Mouse (Mus musculus) kidney, embryonic 15.5 days (tissue): ENCODE measurements around the gene Irs2. TPM values are rescaled to one million over a fixed set of nuclear protein-coding genes. Genes with fewer than 3 reads are reported as not detected.

Source experiments
- ATAC-seq: fragments of 200-750 bp; cut with Nextera tagmentation; replicated peaks from 2 replicates; pipeline ENCODE4 v1.8.0; 2017; ENCODE audit warnings: moderate TSS enrichment; ENCODE audit not compliant: low FRiP score
- H3K27ac ChIP-seq: fragments of 300-500 bp; sonication (generic); 2 replicates; pipeline ENCODE4 v1.5.1; 2015; ENCODE audit warnings: mild to moderate bottlenecking, inconsistent platforms
- H3K27me3 ChIP-seq: fragments of 300-500 bp; sonication (generic); 2 replicates; pipeline ENCODE4 v1.6.1; 2015; ENCODE audit warnings: inconsistent platforms
- H3K36me3 ChIP-seq: fragments of 300-500 bp; sonication (generic); 2 replicates; pipeline ENCODE4 v1.6.1; 2015; ENCODE audit warnings: inconsistent platforms
- H3K4me1 ChIP-seq: fragments of 300-500 bp; sonication (generic); 2 replicates; pipeline ENCODE4 v1.6.1; 2015; ENCODE audit warnings: inconsistent platforms
- H3K4me2 ChIP-seq: fragments of 300-500 bp; sonication (generic); 2 replicates; pipeline ENCODE4 v1.6.1; 2015; ENCODE audit warnings: moderate library complexity, mild to moderate bottlenecking, inconsistent platforms
- H3K4me3 ChIP-seq: fragments of 300-500 bp; sonication (generic); replicated peaks from 2 replicates; pipeline ENCODE4 v1.5.1; 2015; ENCODE audit warnings: mild to moderate bottlenecking, inconsistent platforms
- H3K9ac ChIP-seq: fragments of 300-500 bp; sonication (generic); 2 replicates; pipeline ENCODE4 v1.6.1; 2015; ENCODE audit warnings: mild to moderate bottlenecking, inconsistent platforms
- H3K9me3 ChIP-seq: fragments of 300-500 bp; sonication (generic); replicated peaks from 2 replicates; pipeline ENCODE4 v1.6.1; 2016; ENCODE audit warnings: inconsistent platforms
- WGBS: fragments of 180-500 bp; shearing (Covaris S2); methylation state at CpG from one replicate; pipeline ENCODE4 v1.1.7; 2015; ENCODE audit warnings: mixed read lengths; 5-methylcytosine and 5-hydroxymethylcytosine counted together
- polyA plus RNA-seq: library from polyadenylated mRNA; unstranded; fragments of >200 nt; fragmentation: Nextera tagmentation; extraction: Ambion mirVana; gene quantifications from 2 replicates; pipeline ENCODE4 v1.2.1, GENCODE M21; 2015

Gene Irs2
- polyA plus RNA-seq, 1 experiment from 2014 or later = 5.7 TPM

GRCm38 (mm10) chr8:11036790-11037189 lies 28.5 kb upstream of the Irs2 start:
- ATAC-seq = no peak
- WGBS = 80% methylated on average over 3 of the region's 3 CpGs
- Histone ChIP-seq H3K4me3 (no peak overlapping the region), H3K9ac (no peak overlapping the region), H3K27me3 (no peaks in the 10 kb centered on the region), H3K4me2 (no peak overlapping the region), H3K27ac (no peak overlapping the region), H3K9me3 (no peaks in the 10 kb centered on the region), H3K4me1 (peaks cover 14% of the 10 kb centered on the region), H3K36me3 (no peaks in the 10 kb centered on the region)

GRCm38 (mm10) chr8:11035628-11036416 lies 27.6 kb upstream of the Irs2 start:
- H3K4me3 ChIP-seq = peak overlapping the region; percentile 15
- WGBS = 12% methylated on average over 19 of the region's 19 CpGs

GRCm38 (mm10) chr8:11024871-11025270 lies 16.6 kb upstream of the Irs2 start:
- no peak overlapping the region for H3K4me3 ChIP-seq
- no peak overlapping the region for H3K4me2 ChIP-seq
- no peak overlapping the region for H3K27ac ChIP-seq
- no peaks in the 10 kb centered on the region for H3K9me3 ChIP-seq
- ATAC-seq = no peak
- H3K27me3 ChIP-seq = no peaks in the 10 kb centered on the region
- H3K36me3 ChIP-seq = no peaks in the 10 kb centered on the region
- H3K9ac ChIP-seq = no peak overlapping the region
- no peaks in the 10 kb centered on the region for H3K4me1 ChIP-seq
- 62% methylated on average over 3 of the region's 3 CpGs for WGBS

More at GRCm38 (mm10) chr8:11035628-11036416, 27.6 kb upstream of the Irs2 start:
- peak; percentile 78 for ATAC-seq
- no peaks in the 10 kb centered on the region for H3K27me3 ChIP-seq
- no peak overlapping the region for H3K27ac ChIP-seq
- H3K9ac ChIP-seq = no peak overlapping the region
- no peaks in the 10 kb centered on the region for H3K36me3 ChIP-seq
- no peaks in the 10 kb centered on the region for H3K9me3 ChIP-seq
- peaks cover 12% of the 10 kb centered on the region for H3K4me1 ChIP-seq
- H3K4me2 ChIP-seq = peak overlapping the region; percentile 46

GRCm38 (mm10) chr8:11020949-11021572 lies 12.8 kb upstream of the Irs2 start:
- H3K27me3 ChIP-seq = no peaks in the 10 kb centered on the region
- 90% methylated on average over 9 of the region's 9 CpGs for WGBS
- no peaks in the 10 kb centered on the region for H3K36me3 ChIP-seq
- no peak for ATAC-seq
- H3K27ac ChIP-seq = no peak overlapping the region
- H3K9me3 ChIP-seq = no peaks in the 10 kb centered on the region
- no peak overlapping the region for H3K4me2 ChIP-seq
- no peak overlapping the region for H3K9ac ChIP-seq
- H3K4me3 ChIP-seq = no peak overlapping the region
- no peaks in the 10 kb centered on the region for H3K4me1 ChIP-seq

- WGBS = 88% methylated on average over 3 of the region's 3 CpGs
- no peak for ATAC-seq
- no peak overlapping the region for H3K4me2 ChIP-seq
- H3K9me3 ChIP-seq = no peaks in the 10 kb centered on the region
- H3K4me1 ChIP-seq = peaks cover 14% of the 10 kb centered on the region
- no peak overlapping the region for H3K4me3 ChIP-seq
- H3K27ac ChIP-seq = no peak overlapping the region
- no peak overlapping the region for H3K9ac ChIP-seq
- no peaks in the 10 kb centered on the region for H3K36me3 ChIP-seq
- 0 out of 2 replicates have a peak, but pooled peaks cover 8% of the 10 kb centered on the region for H3K27me3 ChIP-seq
Measured at GRCm38 (mm10) chr8:11015622-11016021, 7.4 kb upstream of the Irs2 start.

- WGBS = 1% methylated on average over 6 of the region's 6 CpGs
Measured at GRCm38 (mm10) chr8:11013258-11013657, 5.0 kb upstream of the Irs2 start.

GRCm38 (mm10) chr8:11011787-11012485 lies 3.7 kb upstream of the Irs2 start:
- no peak overlapping the region for H3K9ac ChIP-seq
- H3K4me1 ChIP-seq = peaks cover 34% of the 10 kb centered on the region
- H3K27me3 ChIP-seq = peaks cover 8% of the 10 kb centered on the region; the same call in 1 of the 2 replicates
- no peaks in the 10 kb centered on the region for H3K36me3 ChIP-seq
- no peak overlapping the region for H3K4me2 ChIP-seq
- H3K4me3 ChIP-seq = no peak overlapping the region
- no peak for ATAC-seq
- H3K9me3 ChIP-seq = no peaks in the 10 kb centered on the region
- no peak overlapping the region for H3K27ac ChIP-seq
- 79% methylated on average over 3 of the region's 3 CpGs for WGBS

More at GRCm38 (mm10) chr8:11013258-11013657, 5.0 kb upstream of the Irs2 start:
- Histone ChIP-seq H3K36me3 (no peaks in the 10 kb centered on the region), H3K4me2 (no peak overlapping the region), H3K27me3 (0 out of 2 replicates have a peak, but pooled peaks cover 8% of the 10 kb centered on the region), H3K27ac (no peak overlapping the region), H3K9ac (no peak overlapping the region), H3K4me1 (peaks cover 24% of the 10 kb centered on the region), H3K4me3 (no peak overlapping the region), H3K9me3 (no peaks in the 10 kb centered on the region)
- ATAC-seq = no peak

- Histone ChIP-seq H3K27ac (no peak overlapping the region), H3K4me2 (0 out of 2 replicates have a peak overlapping the region, but pooled peaks have one; percentile 1), H3K4me3 (no peak overlapping the region), H3K9ac (no peak overlapping the region), H3K36me3 (0 out of 2 replicates have a peak, but pooled peaks cover 3% of the 10 kb centered on the region), H3K4me1 (peaks cover 42% of the 10 kb centered on the region), H3K9me3 (no peaks in the 10 kb centered on the region), H3K27me3 (peaks cover 12% of the 10 kb centered on the region; the same call in 1 of the 2 replicates)
- ATAC-seq = no peak
- 7% methylated on average over 11 of the region's 11 CpGs for WGBS
Measured at GRCm38 (mm10) chr8:11010913-11011605, 2.8 kb upstream of the Irs2 start.

GRCm38 (mm10) chr8:11010398-11010797 lies 2.1 kb upstream of the Irs2 start:
- Histone ChIP-seq H3K4me1 (peaks cover 49% of the 10 kb centered on the region), H3K9ac (no peak overlapping the region), H3K9me3 (no peaks in the 10 kb centered on the region), H3K36me3 (0 out of 2 replicates have a peak, but pooled peaks cover 9% of the 10 kb centered on the region), H3K4me3 (no peak overlapping the region), H3K4me2 (peak overlapping the region; percentile 93; the same call in 1 of the 2 replicates), H3K27ac (peak overlapping the region; percentile 98; the same call in 1 of the 2 replicates), H3K27me3 (peaks cover 12% of the 10 kb centered on the region; the same call in 1 of the 2 replicates)
- no peak for ATAC-seq
- WGBS = 37% methylated on average over 11 of the region's 11 CpGs

GRCm38 (mm10) chr8:11009431-11010071 lies 1.3 kb upstream of the Irs2 start:
- Histone ChIP-seq H3K27ac (peak overlapping the region; percentile 98), H3K4me2 (peak overlapping the region; percentile 93), H3K27me3 (peaks cover 6% of the 10 kb centered on the region; the same call in 1 of the 2 replicates), H3K9me3 (no peaks in the 10 kb centered on the region), H3K36me3 (0 out of 2 replicates have a peak, but pooled peaks cover 13% of the 10 kb centered on the region), H3K9ac (peak overlapping the region; percentile 82), H3K4me3 (peak overlapping the region; percentile 83), H3K4me1 (peaks cover 58% of the 10 kb centered on the region)
- ATAC-seq = peak; percentile 57
- WGBS = under 1% methylated on average over 62 of the region's 62 CpGs
